Mouse (Mus musculus): ENCODE measurements around the gene Glt6d1. TPM values are rescaled to one million over a fixed set of nuclear protein-coding genes. Genes with fewer than 3 reads are reported as not detected.

The Glt6d1 gene
- polyA plus RNA-seq, 1 experiment from 2014 or later: not detected

DNA sequence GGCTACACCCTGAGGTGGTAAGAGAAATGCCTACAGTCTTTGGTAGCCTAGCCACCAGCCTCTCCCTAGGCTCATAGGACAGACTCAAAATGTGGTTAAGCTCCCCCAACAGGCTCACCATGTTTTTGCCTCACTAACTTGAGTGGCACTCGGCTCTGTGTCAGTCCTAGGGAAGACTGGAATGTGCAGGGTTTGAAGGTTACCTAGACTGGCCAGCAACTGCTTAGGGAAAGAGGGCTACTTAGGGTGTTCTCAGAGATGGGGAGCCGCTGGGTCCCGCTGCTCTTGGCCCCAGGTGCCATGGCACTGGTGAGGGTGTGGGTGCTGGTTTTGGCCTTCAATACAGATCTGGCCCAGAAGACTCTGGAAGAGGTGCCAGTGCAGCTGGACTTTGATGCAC, 33.7 kb downstream of the Glt6d1 start, which contains the start of gene Gm13539:
Gene Gm13539, plus strand, starts transcription at position 301 of the 400 bp plus-strand sequence.
- H3K27me3 ChIP-seq (ENCODE audit: control insufficient read depth, insufficient read depth, low read length): no peaks in the 10 kb centered on the region
- no peak within 1 kb of the TSS for H3K27ac ChIP-seq (replicated peaks; ENCODE audit: low read depth, low read length)
- no peaks in the 10 kb centered on the region for H3K36me3 ChIP-seq (ENCODE audit: control insufficient read depth, insufficient read depth, low read length)
- H3K4me2 ChIP-seq (ENCODE audit: low read length): no peak within 1 kb of the TSS
- 84% methylated on average over 3 of the region's 3 CpGs for WGBS
- H3K9ac ChIP-seq (replicated peaks; ENCODE audit: low read length): no peak within 1 kb of the TSS
- DNase-seq (no peak), ATAC-seq (ENCODE audit: low FRiP score, low TSS enrichment) (no peak)
- no peak within 1 kb of the TSS for H3K4me3 ChIP-seq (replicated peaks; ENCODE audit: low read depth, low read length)
- no peaks in the 10 kb centered on the region for H3K4me1 ChIP-seq (ENCODE audit: control insufficient read depth, insufficient read depth, low read length)
- H3K9me3 ChIP-seq (ENCODE audit: control insufficient read depth, low read length): no peaks in the 10 kb centered on the region

DNA sequence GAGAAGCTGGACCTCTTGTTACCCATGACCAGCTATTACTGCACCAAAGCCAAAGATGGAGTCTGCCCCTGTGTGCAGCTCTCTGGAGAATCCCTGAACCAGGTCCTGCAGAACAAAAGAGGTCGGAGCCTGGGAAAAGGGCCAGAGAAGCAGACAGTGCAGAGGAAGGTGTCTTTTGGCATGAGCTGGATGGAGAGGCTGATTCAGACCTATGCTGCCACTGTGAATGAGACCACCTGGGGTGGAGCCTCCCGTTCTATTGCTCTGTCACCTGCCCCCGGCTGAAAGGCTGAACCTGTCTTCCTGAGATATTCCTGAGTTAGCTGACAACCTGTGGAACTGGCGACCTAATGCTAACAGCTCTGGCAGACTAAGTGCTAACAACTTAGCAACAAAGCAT, 34.7 kb downstream of the Glt6d1 start:
- Histone ChIP-seq H3K4me3 (replicated peaks; ENCODE audit: low read depth, low read length) (no peak overlapping the region), H3K27ac (replicated peaks; ENCODE audit: low read depth, low read length) (no peak overlapping the region), H3K9me3 (ENCODE audit: control insufficient read depth, low read length) (no peaks in the 10 kb centered on the region), H3K36me3 (ENCODE audit: control insufficient read depth, insufficient read depth, low read length) (no peaks in the 10 kb centered on the region), H3K9ac (replicated peaks; ENCODE audit: low read length) (no peak overlapping the region), H3K4me1 (ENCODE audit: control insufficient read depth, insufficient read depth, low read length) (no peaks in the 10 kb centered on the region), H3K27me3 (ENCODE audit: control insufficient read depth, insufficient read depth, low read length) (no peaks in the 10 kb centered on the region), H3K4me2 (ENCODE audit: low read length) (no peak overlapping the region)
- WGBS: 62% methylated on average over 4 of the region's 4 CpGs
- ATAC-seq (ENCODE audit: low FRiP score, low TSS enrichment) (no peak), DNase-seq (no peak)

DNA sequence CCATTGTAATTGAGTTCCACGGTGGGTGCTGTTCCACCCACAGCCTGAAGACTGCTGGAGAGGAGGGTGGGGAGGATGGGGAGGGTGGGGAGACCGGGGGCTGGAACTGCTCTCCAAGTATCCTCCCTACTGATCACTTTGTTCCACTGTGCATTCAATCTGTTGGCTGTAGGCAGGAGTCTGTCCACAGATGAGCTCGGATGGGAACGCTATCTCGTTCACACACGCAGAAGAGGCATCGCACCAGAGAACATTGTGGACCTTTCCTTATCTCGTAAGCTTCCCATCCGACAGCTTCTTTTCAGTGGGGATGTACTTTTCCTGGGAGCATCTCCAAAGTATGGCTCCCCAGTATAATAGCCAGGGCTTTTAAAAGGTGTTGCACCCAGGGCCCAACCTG, 36.6 kb downstream of the Glt6d1 start:
- Histone ChIP-seq H3K4me1 (ENCODE audit: control insufficient read depth, insufficient read depth, low read length) (no peaks in the 10 kb centered on the region), H3K9ac (replicated peaks; ENCODE audit: low read length) (no peak overlapping the region), H3K4me2 (ENCODE audit: low read length) (no peak overlapping the region), H3K4me3 (replicated peaks; ENCODE audit: low read depth, low read length) (no peak overlapping the region), H3K36me3 (ENCODE audit: control insufficient read depth, insufficient read depth, low read length) (no peaks in the 10 kb centered on the region), H3K27me3 (ENCODE audit: control insufficient read depth, insufficient read depth, low read length) (no peaks in the 10 kb centered on the region), H3K9me3 (ENCODE audit: control insufficient read depth, low read length) (no peaks in the 10 kb centered on the region), H3K27ac (replicated peaks; ENCODE audit: low read depth, low read length) (no peak overlapping the region)
- ATAC-seq (ENCODE audit: low FRiP score, low TSS enrichment): no peak
- no peak for DNase-seq
- 88% methylated on average over 9 of the region's 9 CpGs for WGBS

DNA sequence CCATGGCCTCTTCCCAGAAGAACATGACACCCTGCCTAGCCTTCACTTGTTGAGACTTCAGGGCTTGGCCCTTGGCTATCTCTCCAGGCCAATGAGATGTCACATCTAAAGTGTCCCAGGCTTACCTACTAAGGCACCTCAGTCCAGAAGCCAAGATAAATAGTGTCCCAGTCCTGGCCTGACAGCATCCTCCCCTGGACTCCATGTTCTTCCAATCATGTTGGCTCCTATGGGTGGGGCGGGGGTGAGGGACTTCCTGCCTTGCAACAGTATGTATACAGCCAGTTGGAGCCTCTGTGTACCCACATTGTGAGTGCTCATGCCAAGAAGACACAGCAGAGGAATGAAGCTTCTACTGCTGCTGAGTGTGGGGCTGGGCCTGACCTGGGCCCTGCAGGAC, 38.9 kb downstream of the Glt6d1 start, which contains the start of gene Lcn11:
Gene Lcn11, plus strand, starts transcription at position 301 of the 400 bp plus-strand sequence.
- H3K27ac ChIP-seq (replicated peaks; ENCODE audit: low read depth, low read length): no peak within 1 kb of the TSS
- no peak for DNase-seq
- H3K27me3 ChIP-seq (ENCODE audit: control insufficient read depth, insufficient read depth, low read length): no peaks in the 10 kb centered on the region
- no peaks in the 10 kb centered on the region for H3K36me3 ChIP-seq (ENCODE audit: control insufficient read depth, insufficient read depth, low read length)
- no peaks in the 10 kb centered on the region for H3K4me1 ChIP-seq (ENCODE audit: control insufficient read depth, insufficient read depth, low read length)
- ATAC-seq (ENCODE audit: low FRiP score, low TSS enrichment): no peak
- WGBS: 83% methylated on average over 1 of the region's 1 CpGs
- H3K9me3 ChIP-seq (ENCODE audit: control insufficient read depth, low read length): no peaks in the 10 kb centered on the region
- no peak within 1 kb of the TSS for H3K9ac ChIP-seq (replicated peaks; ENCODE audit: low read length)
- no peak within 1 kb of the TSS for H3K4me2 ChIP-seq (ENCODE audit: low read length)
- no peak within 1 kb of the TSS for H3K4me3 ChIP-seq (replicated peaks; ENCODE audit: low read depth, low read length)

DNA sequence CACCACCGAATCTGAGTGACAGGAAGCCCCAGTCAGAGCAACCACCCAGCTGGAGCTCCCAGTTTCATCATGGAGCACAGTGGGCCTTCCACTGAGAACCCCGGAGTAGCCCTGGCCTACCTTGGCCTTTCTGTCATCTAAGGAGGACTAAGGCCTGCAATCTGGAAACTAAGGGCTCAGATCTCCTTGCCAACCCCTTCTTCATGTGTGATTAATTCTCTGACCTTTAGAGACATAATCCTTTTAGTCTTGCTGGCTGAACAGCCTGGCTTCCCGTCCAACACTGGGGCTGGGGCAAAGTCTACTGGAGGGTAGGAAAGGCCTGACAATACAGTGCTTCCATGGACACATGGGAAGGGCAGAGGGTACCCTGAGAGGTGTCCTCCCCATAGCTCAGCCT, 39.7 kb downstream of the Glt6d1 start:
- Histone ChIP-seq H3K9ac (replicated peaks; ENCODE audit: low read length) (no peak overlapping the region), H3K4me3 (replicated peaks; ENCODE audit: low read depth, low read length) (no peak overlapping the region), H3K27ac (replicated peaks; ENCODE audit: low read depth, low read length) (no peak overlapping the region), H3K36me3 (ENCODE audit: control insufficient read depth, insufficient read depth, low read length) (no peaks in the 10 kb centered on the region), H3K27me3 (ENCODE audit: control insufficient read depth, insufficient read depth, low read length) (no peaks in the 10 kb centered on the region), H3K4me2 (ENCODE audit: low read length) (no peak overlapping the region), H3K4me1 (ENCODE audit: control insufficient read depth, insufficient read depth, low read length) (no peaks in the 10 kb centered on the region), H3K9me3 (ENCODE audit: control insufficient read depth, low read length) (no peaks in the 10 kb centered on the region)
- DNase-seq: no peak
- 51% methylated on average over 3 of the region's 3 CpGs for WGBS
- no peak for ATAC-seq (ENCODE audit: low FRiP score, low TSS enrichment)

DNA sequence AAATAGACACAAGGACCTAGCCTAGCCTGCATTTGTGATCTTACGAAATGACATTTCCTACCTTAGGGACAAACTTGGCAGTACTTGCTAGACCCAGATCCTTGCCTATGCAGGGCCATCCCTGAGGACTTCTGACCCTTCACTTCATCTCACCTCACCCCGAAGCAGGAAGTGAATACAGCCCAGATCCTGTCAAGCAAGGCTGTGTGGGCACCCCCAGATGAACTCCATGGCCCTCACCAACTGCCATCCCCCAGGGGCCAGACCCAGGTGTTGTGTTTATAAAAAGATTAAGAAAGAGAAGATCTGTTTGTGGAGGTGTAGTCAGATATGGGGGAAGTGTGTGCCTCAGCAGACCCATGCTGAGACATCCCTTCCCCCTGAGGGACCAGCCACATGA, 41.0 kb downstream of the Glt6d1 start:
- 84% methylated on average over 2 of the region's 2 CpGs for WGBS
- Histone ChIP-seq H3K4me1 (ENCODE audit: control insufficient read depth, insufficient read depth, low read length) (no peaks in the 10 kb centered on the region), H3K27ac (replicated peaks; ENCODE audit: low read depth, low read length) (no peak overlapping the region), H3K9me3 (ENCODE audit: control insufficient read depth, low read length) (no peaks in the 10 kb centered on the region), H3K9ac (replicated peaks; ENCODE audit: low read length) (no peak overlapping the region), H3K27me3 (ENCODE audit: control insufficient read depth, insufficient read depth, low read length) (no peaks in the 10 kb centered on the region), H3K36me3 (ENCODE audit: control insufficient read depth, insufficient read depth, low read length) (no peaks in the 10 kb centered on the region), H3K4me3 (replicated peaks; ENCODE audit: low read depth, low read length) (no peak overlapping the region), H3K4me2 (ENCODE audit: low read length) (no peak overlapping the region)
- no peak for ATAC-seq (ENCODE audit: low FRiP score, low TSS enrichment)
- DNase-seq: no peak

DNA sequence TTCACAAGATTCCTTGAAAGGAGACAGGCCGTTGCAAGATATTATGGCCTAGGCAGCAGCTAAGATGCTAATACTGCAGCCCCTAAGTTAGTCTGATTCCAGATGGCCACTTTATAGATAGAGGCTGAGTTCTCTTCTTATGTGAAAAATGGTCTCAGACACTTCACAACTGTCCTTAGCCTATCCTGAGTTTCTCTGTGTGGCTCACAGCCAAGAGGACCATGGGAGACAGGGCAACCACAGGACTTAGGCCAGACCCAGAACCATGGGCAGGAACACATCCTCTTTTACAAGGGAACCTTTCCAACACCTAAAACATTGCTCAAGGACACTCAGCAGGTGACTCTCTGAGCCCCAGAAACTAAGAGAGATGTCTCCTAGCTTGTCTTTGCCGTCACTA, 42.1 kb downstream of the Glt6d1 start:
- no peak for ATAC-seq (ENCODE audit: low FRiP score, low TSS enrichment)
- WGBS: 86% methylated on average over 2 of the region's 2 CpGs
- no peaks in the 10 kb centered on the region for H3K4me1 ChIP-seq (ENCODE audit: control insufficient read depth, insufficient read depth, low read length)

DNA sequence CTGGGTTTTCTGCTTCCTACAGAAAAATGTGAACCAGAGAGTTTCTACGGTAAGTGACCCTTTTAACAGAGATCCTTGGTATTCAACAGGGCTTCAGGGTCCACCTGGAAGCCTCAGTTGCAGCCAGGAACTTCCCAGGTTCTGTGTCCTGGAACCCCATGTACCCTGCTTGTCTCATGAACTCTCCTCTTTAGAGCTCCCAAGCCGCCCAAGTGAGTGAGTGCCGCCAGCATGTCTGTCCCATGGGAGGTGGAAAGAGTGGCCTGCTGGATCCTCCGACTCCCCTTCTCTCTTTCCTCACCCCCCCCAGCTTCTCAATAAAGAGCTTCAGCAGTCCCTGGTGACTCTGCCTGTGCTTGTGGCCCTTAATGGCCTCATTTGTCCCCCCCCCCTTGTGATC, 47.9 kb downstream of the Glt6d1 start:
- Histone ChIP-seq H3K4me2 (ENCODE audit: low read length) (no peak overlapping the region), H3K27me3 (ENCODE audit: control insufficient read depth, insufficient read depth, low read length) (no peaks in the 10 kb centered on the region), H3K36me3 (ENCODE audit: control insufficient read depth, insufficient read depth, low read length) (no peaks in the 10 kb centered on the region), H3K27ac (replicated peaks; ENCODE audit: low read depth, low read length) (no peak overlapping the region), H3K4me3 (replicated peaks; ENCODE audit: low read depth, low read length) (no peak overlapping the region), H3K9me3 (ENCODE audit: control insufficient read depth, low read length) (no peaks in the 10 kb centered on the region), H3K9ac (replicated peaks; ENCODE audit: low read length) (no peak overlapping the region), H3K4me1 (ENCODE audit: control insufficient read depth, insufficient read depth, low read length) (no peaks in the 10 kb centered on the region)
- 83% methylated on average over 4 of the region's 4 CpGs for WGBS
- no peak for ATAC-seq (ENCODE audit: low FRiP score, low TSS enrichment)
- no peak for DNase-seq

More for the DNA sequence above, 42.1 kb downstream of the Glt6d1 start:
- H3K36me3 ChIP-seq (ENCODE audit: control insufficient read depth, insufficient read depth, low read length): no peaks in the 10 kb centered on the region
- H3K4me2 ChIP-seq (ENCODE audit: low read length): no peak overlapping the region
- no peak for DNase-seq
- H3K27ac ChIP-seq (replicated peaks; ENCODE audit: low read depth, low read length): no peak overlapping the region
- H3K4me3 ChIP-seq (replicated peaks; ENCODE audit: low read depth, low read length): no peak overlapping the region
- H3K27me3 ChIP-seq (ENCODE audit: control insufficient read depth, insufficient read depth, low read length): no peaks in the 10 kb centered on the region
- no peaks in the 10 kb centered on the region for H3K9me3 ChIP-seq (ENCODE audit: control insufficient read depth, low read length)
- no peak overlapping the region for H3K9ac ChIP-seq (replicated peaks; ENCODE audit: low read length)

DNA sequence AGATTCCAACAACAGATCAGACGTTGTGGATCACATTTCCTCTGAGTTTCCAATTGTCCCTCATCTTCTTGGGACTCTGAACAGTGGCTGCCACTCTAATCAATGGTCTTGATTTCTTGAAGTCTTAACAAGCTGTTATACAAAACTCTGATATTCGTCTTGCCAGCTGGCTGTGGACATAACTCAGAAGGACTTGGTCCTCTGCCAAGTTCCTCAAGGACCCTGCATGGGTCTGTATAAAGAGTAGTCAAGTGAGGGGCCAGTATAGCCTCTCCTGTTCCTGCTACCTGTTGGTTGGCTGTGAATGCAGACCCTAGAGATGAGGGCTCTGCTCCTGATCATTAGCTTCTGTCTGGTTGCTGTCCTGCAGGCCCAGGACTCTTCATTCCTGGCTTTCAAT, 50.4 kb downstream of the Glt6d1 start, which contains the start of gene Lcn3:
Gene Lcn3, plus strand, starts transcription at position 301 of the 400 bp plus-strand sequence.
- Histone ChIP-seq H3K4me2 (ENCODE audit: low read length) (no peak within 1 kb of the TSS), H3K27ac (replicated peaks; ENCODE audit: low read depth, low read length) (no peak within 1 kb of the TSS), H3K36me3 (ENCODE audit: control insufficient read depth, insufficient read depth, low read length) (no peaks in the 10 kb centered on the region), H3K27me3 (ENCODE audit: control insufficient read depth, insufficient read depth, low read length) (no peaks in the 10 kb centered on the region), H3K4me3 (replicated peaks; ENCODE audit: low read depth, low read length) (no peak within 1 kb of the TSS), H3K9ac (replicated peaks; ENCODE audit: low read length) (no peak within 1 kb of the TSS), H3K4me1 (ENCODE audit: control insufficient read depth, insufficient read depth, low read length) (no peaks in the 10 kb centered on the region), H3K9me3 (ENCODE audit: control insufficient read depth, low read length) (no peaks in the 10 kb centered on the region)
- no peak for DNase-seq
- ATAC-seq (ENCODE audit: low FRiP score, low TSS enrichment): no peak
- WGBS: 51% methylated on average over 2 of the region's 2 CpGs
